Mouse (Mus musculus) stomach, postnatal 0 days (tissue): ENCODE results near the gene Cep126.

Source experiments
- CTCF ChIP-seq: IDR thresholded peaks from 2 replicates; pipeline ENCODE4 v1.5.1; 2016; ENCODE audit warnings: antibody characterized with exemption, low read depth, mild to moderate bottlenecking, moderate library complexity
- EP300 ChIP-seq: optimal IDR thresholded peaks from 2 replicates; pipeline ENCODE3; 2016; ENCODE audit warnings: antibody characterized with exemption

DNA sequence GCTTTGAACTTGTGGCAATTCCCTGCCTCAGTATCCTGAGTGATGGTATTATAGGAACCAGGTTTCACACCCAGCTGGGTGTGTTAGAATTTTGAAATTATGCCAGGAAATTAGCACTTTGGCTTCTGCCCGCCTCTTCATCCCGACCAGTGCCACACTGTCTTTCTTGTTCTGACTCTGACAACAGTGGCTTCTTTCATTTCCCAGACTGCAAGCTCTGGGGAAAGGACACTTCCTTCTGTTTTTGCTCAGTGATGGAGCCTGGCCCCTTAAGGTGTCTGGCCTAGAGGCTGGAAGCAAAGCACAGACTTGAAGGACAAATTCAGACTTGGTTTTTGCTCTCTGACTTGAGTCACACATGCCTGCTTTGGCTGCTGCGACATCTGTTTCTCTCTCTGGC is 74.5 kb downstream of the Cep126 start:
- TF ChIP-seq CTCF (no peak), EP300 (no peak)
